Mouse (Mus musculus) lung, embryonic 15.5 days (tissue): ENCODE results near the gene Pde6g. TPM values are rescaled to one million over a fixed set of nuclear protein-coding genes. Genes with fewer than 3 reads are reported as not detected.

Experiments
- ATAC-seq: fragments of 200-750 bp; cut with Nextera tagmentation; 2 replicates; pipeline ENCODE4 v1.8.0; 2017; ENCODE audit warnings: moderate number of reproducible peaks, borderline replicate concordance; ENCODE audit not compliant: low FRiP score, low TSS enrichment; ENCODE audit errors: extremely low read depth
- H3K27ac ChIP-seq: fragments of 300-500 bp; sonication (generic); 2 replicates; pipeline ENCODE4 v1.5.1; 2015; ENCODE audit warnings: moderate library complexity, mild to moderate bottlenecking, inconsistent platforms
- H3K27me3 ChIP-seq: fragments of 300-500 bp; sonication (generic); 2 replicates; pipeline ENCODE4 v1.6.1; 2015; ENCODE audit warnings: inconsistent platforms
- H3K36me3 ChIP-seq: fragments of 300-500 bp; sonication (generic); 2 replicates; pipeline ENCODE4 v1.6.1; 2015; ENCODE audit warnings: inconsistent platforms
- H3K4me1 ChIP-seq: fragments of 300-500 bp; sonication (generic); 2 replicates; pipeline ENCODE4 v1.6.1; 2015; ENCODE audit warnings: inconsistent platforms
- H3K4me2 ChIP-seq: fragments of 300-500 bp; sonication (generic); 2 replicates; pipeline ENCODE4 v1.6.1; 2015; ENCODE audit warnings: inconsistent platforms, mild to moderate bottlenecking, moderate library complexity
- H3K4me3 ChIP-seq: fragments of 300-500 bp; sonication (generic); 2 replicates; pipeline ENCODE4 v1.5.1; 2015; ENCODE audit warnings: mild to moderate bottlenecking, inconsistent platforms
- H3K9ac ChIP-seq: fragments of 300-500 bp; sonication (generic); 2 replicates; pipeline ENCODE4 v1.6.1; 2015; ENCODE audit warnings: inconsistent platforms
- H3K9me3 ChIP-seq: fragments of 300-500 bp; sonication (generic); 2 replicates; pipeline ENCODE4 v1.6.1; 2016; ENCODE audit warnings: inconsistent platforms
- WGBS: fragments of 180-500 bp; shearing (Covaris S2); methylation state at CpG from one replicate; pipeline ENCODE4 v1.1.7; 2015; 5-methylcytosine and 5-hydroxymethylcytosine counted together
- polyA plus RNA-seq: library from polyadenylated mRNA; unstranded; fragments of >200 nt; fragmentation: Nextera tagmentation; extraction: Ambion mirVana; gene quantifications from 2 replicates; pipeline ENCODE4 v1.2.1, GENCODE M21; 2015

Gene Pde6g
- polyA plus RNA-seq, 1 experiment from 2014 or later = 0.31 TPM

- H3K4me2 ChIP-seq = peak within 1 kb of the TSS; percentile 93
- ATAC-seq = peak; percentile 89
- peaks cover 37% of the 10 kb centered on the region for H3K4me1 ChIP-seq
- peak within 1 kb of the TSS; percentile 85 for H3K27ac ChIP-seq
- under 1% methylated on average over 27 of the region's 35 CpGs for WGBS
- peak within 1 kb of the TSS; percentile 86 for H3K9ac ChIP-seq
- no peaks in the 10 kb centered on the region for H3K9me3 ChIP-seq
- peak within 1 kb of the TSS; percentile 99 for H3K4me3 ChIP-seq
- peaks cover 45% of the 10 kb centered on the region for H3K36me3 ChIP-seq
- H3K27me3 ChIP-seq = no peaks in the 10 kb centered on the region
These were observed 38.2 kb upstream of the Pde6g start, which contains the start of gene Slc25a10 for GRCm38 (mm10) chr11:120491317-120492023. Gene Slc25a10 (plus strand): TSS chr11:120491840.

- Histone ChIP-seq H3K36me3 (peaks cover 39% of the 10 kb centered on the region), H3K4me1 (peaks cover 43% of the 10 kb centered on the region), H3K27me3 (no peaks in the 10 kb centered on the region), H3K9me3 (no peaks in the 10 kb centered on the region), H3K4me2 (peak overlapping the region; percentile 93), H3K4me3 (no peak overlapping the region), H3K9ac (no peak overlapping the region), H3K27ac (peak overlapping the region; percentile 85)
- no peak for ATAC-seq
- 31% methylated on average over 4 of the region's 4 CpGs for WGBS
These were observed 37.2 kb upstream of the Pde6g start for GRCm38 (mm10) chr11:120490291-120491046.

- Histone ChIP-seq H3K4me1 (peaks cover 47% of the 10 kb centered on the region), H3K4me3 (no peak overlapping the region), H3K9ac (no peak overlapping the region), H3K36me3 (peaks cover 28% of the 10 kb centered on the region), H3K4me2 (no peak overlapping the region), H3K27ac (no peak overlapping the region), H3K9me3 (no peaks in the 10 kb centered on the region), H3K27me3 (no peaks in the 10 kb centered on the region)
- WGBS = 53% methylated on average over 4 of the region's 4 CpGs
- ATAC-seq = peak; percentile 13; the same call in 1 of the 2 replicates
These were observed 35.9 kb upstream of the Pde6g start for GRCm38 (mm10) chr11:120489054-120489761.

- peaks cover 46% of the 10 kb centered on the region for H3K4me1 ChIP-seq
- H3K9ac ChIP-seq = no peak overlapping the region
- no peak overlapping the region for H3K27ac ChIP-seq
- WGBS = 70% methylated on average over 4 of the region's 4 CpGs
- no peak overlapping the region for H3K4me3 ChIP-seq
- H3K27me3 ChIP-seq = no peaks in the 10 kb centered on the region
- no peaks in the 10 kb centered on the region for H3K9me3 ChIP-seq
- peaks cover 29% of the 10 kb centered on the region for H3K36me3 ChIP-seq
- ATAC-seq = no peak
- H3K4me2 ChIP-seq = no peak overlapping the region
These were observed 35.2 kb upstream of the Pde6g start for GRCm38 (mm10) chr11:120488516-120488915.

GRCm38 (mm10) chr11:120485251-120485650 lies 32.0 kb upstream of the Pde6g start:
- peak overlapping the region; percentile 83 for H3K4me2 ChIP-seq
- no peaks in the 10 kb centered on the region for H3K9me3 ChIP-seq
- H3K4me3 ChIP-seq = peak overlapping the region; percentile 71
- H3K36me3 ChIP-seq = peaks cover 60% of the 10 kb centered on the region
- H3K4me1 ChIP-seq = peaks cover 21% of the 10 kb centered on the region
- no peak for ATAC-seq
- WGBS = 5% methylated on average over 10 of the region's 10 CpGs
- no peaks in the 10 kb centered on the region for H3K27me3 ChIP-seq
- no peak overlapping the region for H3K27ac ChIP-seq
- H3K9ac ChIP-seq = peak overlapping the region; percentile 81

GRCm38 (mm10) chr11:120484265-120484981 lies 31.1 kb upstream of the Pde6g start, which contains the start of gene Mrpl12:
Gene Mrpl12 (plus strand): TSS chr11:120484613.
- peak within 1 kb of the TSS; percentile 81 for H3K9ac ChIP-seq
- peak within 1 kb of the TSS; percentile 83 for H3K4me2 ChIP-seq
- H3K36me3 ChIP-seq = peaks cover 67% of the 10 kb centered on the region
- H3K9me3 ChIP-seq = no peaks in the 10 kb centered on the region
- peaks cover 17% of the 10 kb centered on the region for H3K4me1 ChIP-seq
- peak within 1 kb of the TSS; percentile 71 for H3K4me3 ChIP-seq
- H3K27ac ChIP-seq = peak within 1 kb of the TSS; percentile 55
- peak; percentile 93 for ATAC-seq
- WGBS = under 1% methylated on average over 60 of the region's 60 CpGs
- H3K27me3 ChIP-seq = no peaks in the 10 kb centered on the region

GRCm38 (mm10) chr11:120483448-120483934 lies 30.2 kb upstream of the Pde6g start:
- ATAC-seq = no peak
- Histone ChIP-seq H3K36me3 (peaks cover 70% of the 10 kb centered on the region), H3K4me1 (peaks cover 16% of the 10 kb centered on the region), H3K27me3 (no peaks in the 10 kb centered on the region), H3K4me2 (peak overlapping the region; percentile 83), H3K9me3 (no peaks in the 10 kb centered on the region), H3K9ac (peak overlapping the region; percentile 81; the same call in 1 of the 2 replicates), H3K27ac (no peak overlapping the region), H3K4me3 (peak overlapping the region; percentile 71; the same call in 1 of the 2 replicates)
- WGBS = 85% methylated on average over 7 of the region's 7 CpGs

GRCm38 (mm10) chr11:120472052-120472451 lies 18.8 kb upstream of the Pde6g start:
- no peak overlapping the region for H3K27ac ChIP-seq
- no peak for ATAC-seq
- H3K27me3 ChIP-seq = no peaks in the 10 kb centered on the region
- H3K4me2 ChIP-seq = no peak overlapping the region
- H3K9ac ChIP-seq = no peak overlapping the region
- peaks cover 10% of the 10 kb centered on the region for H3K4me1 ChIP-seq
- H3K9me3 ChIP-seq = no peaks in the 10 kb centered on the region
- peaks cover 71% of the 10 kb centered on the region for H3K36me3 ChIP-seq
- H3K4me3 ChIP-seq = no peak overlapping the region
- 92% methylated on average over 6 of the region's 6 CpGs for WGBS

- 0 out of 2 replicates have a peak overlapping the region, but pooled peaks have one; percentile 3 for H3K27ac ChIP-seq
- H3K4me2 ChIP-seq = peak overlapping the region; percentile 81
- no peak for ATAC-seq
- H3K4me1 ChIP-seq = peaks cover 20% of the 10 kb centered on the region
- H3K36me3 ChIP-seq = peaks cover 57% of the 10 kb centered on the region
- H3K9ac ChIP-seq = peak overlapping the region; percentile 92
- no peaks in the 10 kb centered on the region for H3K27me3 ChIP-seq
- H3K9me3 ChIP-seq = no peaks in the 10 kb centered on the region
- peak overlapping the region; percentile 96 for H3K4me3 ChIP-seq
- WGBS = under 1% methylated on average over 33 of the region's 33 CpGs
These were observed 14.4 kb upstream of the Pde6g start for GRCm38 (mm10) chr11:120467736-120468092.

- no peaks in the 10 kb centered on the region for H3K27me3 ChIP-seq
- peak within 1 kb of the TSS; percentile 84 for H3K4me2 ChIP-seq
- H3K9ac ChIP-seq = peak within 1 kb of the TSS; percentile 92
- H3K9me3 ChIP-seq = no peaks in the 10 kb centered on the region
- H3K4me1 ChIP-seq = peaks cover 20% of the 10 kb centered on the region
- peaks cover 57% of the 10 kb centered on the region for H3K36me3 ChIP-seq
- H3K27ac ChIP-seq = peak within 1 kb of the TSS; percentile 29; the same call in 1 of the 2 replicates
- ATAC-seq = peak; percentile 100
- peak within 1 kb of the TSS; percentile 96 for H3K4me3 ChIP-seq
- WGBS = under 1% methylated on average over 54 of the region's 54 CpGs
These were observed 13.9 kb upstream of the Pde6g start, which contains the start of gene Arl16 for GRCm38 (mm10) chr11:120467051-120467735. Gene Arl16 (minus strand): TSS chr11:120467607.
